Mouse (Mus musculus) macrophage (primary cell): ENCODE data around the gene Dennd5a. TPM values are rescaled to one million over a fixed set of nuclear protein-coding genes. Genes with fewer than 3 reads are reported as not detected.

Experiments
- H3K27ac ChIP-seq: fragments of 350-480 bp; formaldehyde crosslinking; 2 replicates; pipeline ENCODE4 v1.9.0; 2021
- H3K36me3 ChIP-seq: fragments of 350-480 bp; formaldehyde crosslinking; 2 replicates; pipeline ENCODE4 v1.9.0; 2021; ENCODE audit errors: inconsistent target
- H3K4me3 ChIP-seq: fragments of 350-480 bp; formaldehyde crosslinking; 2 replicates; pipeline ENCODE4 v1.9.0; 2021; ENCODE audit errors: inconsistent target
- H3K79me2 ChIP-seq: fragments of 350-480 bp; formaldehyde crosslinking; 2 replicates; pipeline ENCODE4 v1.9.0; 2021; ENCODE audit errors: inconsistent target
- WGBS: methylation state at CpG from one replicate; pipeline ENCODE4 v1.1.7; 2026; ENCODE audit warnings: inconsistent platforms; ENCODE audit not compliant: missing documents; 5-methylcytosine and 5-hydroxymethylcytosine counted together
- polyA plus RNA-seq: library from polyadenylated mRNA; stranded (reverse); fragments of 250-400 nt; gene quantifications from 3 replicates; pipeline ENCODE4 v1.2.4, GENCODE M21; 2018; ENCODE audit warnings: inconsistent platforms

The Dennd5a gene
- polyA plus RNA-seq, 1 experiment from 2014 or later: 79.4 TPM

DNA sequence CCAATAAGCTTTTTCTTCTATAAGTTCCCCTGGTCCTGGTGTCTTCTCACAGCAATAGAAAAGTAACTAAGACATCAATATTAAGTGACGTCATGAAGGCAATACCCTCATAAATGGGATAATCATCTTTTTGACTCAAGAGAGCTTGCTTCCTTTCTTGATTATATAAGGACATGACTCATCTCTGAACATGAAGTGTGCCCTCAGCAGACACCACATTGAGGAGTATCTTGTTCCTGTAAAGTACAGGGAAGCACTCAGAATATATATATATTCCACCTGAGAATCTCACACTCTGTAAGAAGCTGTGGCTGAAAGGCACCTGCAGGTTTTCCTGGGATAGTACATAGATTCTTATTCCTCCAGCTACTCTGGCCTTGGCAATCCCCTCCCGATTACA lies 77.7 kb downstream of the Dennd5a start:
- 80% methylated on average over 2 of the region's 2 CpGs for WGBS
- Histone ChIP-seq H3K4me3 (no peak overlapping the region), H3K27ac (no peak overlapping the region)

GRCm38 (mm10) chr7:109881561-109882099 lies 78.6 kb downstream of the Dennd5a start:
- WGBS: 20% methylated on average over 2 of the region's 2 CpGs
- no peaks in the 10 kb centered on the region for H3K79me2 ChIP-seq
- H3K4me3 ChIP-seq: no peak overlapping the region
- no peaks in the 10 kb centered on the region for H3K36me3 ChIP-seq
- H3K27ac ChIP-seq: no peak overlapping the region

More for the DNA sequence above, 77.7 kb downstream of the Dennd5a start:
- Histone ChIP-seq H3K79me2 (no peaks in the 10 kb centered on the region), H3K36me3 (no peaks in the 10 kb centered on the region)

GRCm38 (mm10) chr7:109879158-109879557 lies 81.1 kb downstream of the Dennd5a start:
- H3K36me3 ChIP-seq: no peaks in the 10 kb centered on the region
- H3K4me3 ChIP-seq: no peak overlapping the region
- H3K79me2 ChIP-seq: no peaks in the 10 kb centered on the region
- no peak overlapping the region for H3K27ac ChIP-seq
- 53% methylated on average over 12 of the region's 12 CpGs for WGBS

DNA sequence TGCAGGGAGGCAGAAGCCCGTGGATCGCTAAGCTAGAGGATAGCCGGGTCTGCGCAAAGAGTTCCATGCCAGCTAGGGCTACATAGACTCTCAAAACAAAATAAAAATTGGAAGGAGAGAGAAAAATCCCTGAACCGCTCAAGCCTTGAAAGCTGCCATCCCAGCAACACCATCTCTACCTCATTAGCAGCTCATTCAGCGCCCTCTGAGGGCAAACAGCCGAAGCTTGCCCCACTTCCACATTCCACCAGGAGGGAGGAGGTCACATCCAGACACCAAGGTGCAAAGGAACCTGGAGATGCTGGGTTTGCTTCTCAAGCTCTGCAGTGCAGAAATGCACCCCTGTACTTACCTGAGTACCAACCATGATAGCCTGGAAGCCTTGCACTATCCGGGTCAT lies 84.2 kb downstream of the Dennd5a start:
- Histone ChIP-seq H3K27ac (no peak overlapping the region), H3K36me3 (no peaks in the 10 kb centered on the region), H3K4me3 (no peak overlapping the region), H3K79me2 (no peaks in the 10 kb centered on the region)
- 82% methylated on average over 8 of the region's 8 CpGs for WGBS

DNA sequence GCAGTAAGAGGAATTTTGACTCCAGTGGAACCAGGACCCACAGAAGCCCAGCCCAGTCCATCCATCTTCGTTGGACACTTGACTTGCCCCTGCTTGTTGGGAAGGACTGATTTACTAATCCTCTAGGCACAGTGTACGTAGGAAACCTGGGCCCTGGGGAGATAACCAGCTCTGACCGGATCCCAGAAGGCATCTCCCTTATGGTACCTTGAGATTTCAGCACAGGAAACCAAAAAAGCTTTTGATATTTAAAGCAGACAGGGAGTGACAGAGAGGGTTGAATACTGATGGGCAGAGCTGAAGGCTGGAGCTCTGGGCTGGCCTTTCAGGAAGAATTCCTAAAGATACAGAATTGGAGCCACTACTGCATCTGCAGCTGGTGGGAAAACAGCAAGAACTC lies 84.7 kb downstream of the Dennd5a start:
- Histone ChIP-seq H3K79me2 (no peaks in the 10 kb centered on the region), H3K36me3 (no peaks in the 10 kb centered on the region), H3K27ac (no peak overlapping the region), H3K4me3 (no peak overlapping the region)
- WGBS: 93% methylated on average over 3 of the region's 3 CpGs

- Histone ChIP-seq H3K4me3 (no peak overlapping the region), H3K79me2 (no peaks in the 10 kb centered on the region), H3K27ac (no peak overlapping the region), H3K36me3 (no peaks in the 10 kb centered on the region)
Measured at GRCm38 (mm10) chr7:109875033-109875432, 85.2 kb downstream of the Dennd5a start.

GRCm38 (mm10) chr7:109873170-109873569 lies 87.1 kb downstream of the Dennd5a start:
- no peaks in the 10 kb centered on the region for H3K36me3 ChIP-seq
- no peaks in the 10 kb centered on the region for H3K79me2 ChIP-seq
- H3K4me3 ChIP-seq: no peak overlapping the region
- no peak overlapping the region for H3K27ac ChIP-seq
- WGBS: 84% methylated on average over 5 of the region's 5 CpGs

DNA sequence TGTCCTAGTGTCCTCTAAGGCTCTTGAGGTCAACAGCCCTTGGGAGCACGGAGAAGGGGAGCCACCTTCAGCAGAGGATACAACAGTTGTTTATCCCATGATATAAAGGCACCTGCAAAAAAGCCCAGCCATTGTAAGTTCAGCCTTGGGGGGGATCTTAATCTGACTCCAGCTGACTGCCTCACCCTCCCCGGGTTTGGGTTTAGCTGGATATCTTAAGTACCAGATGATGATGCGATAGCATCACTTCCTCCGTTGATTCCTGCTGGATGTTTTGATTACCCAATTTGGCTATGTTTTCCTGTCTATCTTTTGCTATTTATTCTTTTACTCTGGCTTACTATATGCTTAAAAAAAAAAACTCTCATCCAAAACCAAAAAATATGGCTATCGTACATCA lies 89.0 kb downstream of the Dennd5a start:
- no peak overlapping the region for H3K4me3 ChIP-seq
- H3K36me3 ChIP-seq: no peaks in the 10 kb centered on the region
- 90% methylated on average over 5 of the region's 5 CpGs for WGBS
- no peak overlapping the region for H3K27ac ChIP-seq
- no peaks in the 10 kb centered on the region for H3K79me2 ChIP-seq

GRCm38 (mm10) chr7:109868498-109868897 lies 91.8 kb downstream of the Dennd5a start:
- H3K79me2 ChIP-seq: no peaks in the 10 kb centered on the region
- H3K36me3 ChIP-seq: no peaks in the 10 kb centered on the region
- no peak overlapping the region for H3K4me3 ChIP-seq
- 51% methylated on average over 3 of the region's 3 CpGs for WGBS
- H3K27ac ChIP-seq: no peak overlapping the region

DNA sequence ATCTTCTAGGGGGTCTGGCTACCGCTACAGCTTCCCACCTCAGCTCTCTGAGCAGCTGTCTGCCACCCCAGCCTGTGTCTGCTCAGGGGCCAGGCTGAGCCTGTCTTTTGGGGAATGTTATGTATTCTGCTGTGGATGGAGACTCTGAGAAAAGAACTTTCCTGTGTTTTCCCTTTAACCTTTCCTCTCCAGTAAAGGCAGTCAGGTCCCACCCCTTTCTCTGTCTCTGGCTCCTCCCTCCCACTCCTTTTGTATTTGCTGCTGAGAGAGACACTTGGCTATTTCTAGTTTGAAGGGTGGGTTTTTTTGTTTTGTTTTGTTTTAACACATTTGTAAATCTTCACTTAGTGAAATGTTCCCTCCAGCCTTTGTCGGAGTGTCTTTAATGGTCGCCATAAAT lies 93.6 kb downstream of the Dennd5a start:
- Histone ChIP-seq H3K4me3 (no peak overlapping the region), H3K36me3 (no peaks in the 10 kb centered on the region), H3K79me2 (no peaks in the 10 kb centered on the region), H3K27ac (no peak overlapping the region)
- WGBS: 98% methylated on average over 3 of the region's 3 CpGs

DNA sequence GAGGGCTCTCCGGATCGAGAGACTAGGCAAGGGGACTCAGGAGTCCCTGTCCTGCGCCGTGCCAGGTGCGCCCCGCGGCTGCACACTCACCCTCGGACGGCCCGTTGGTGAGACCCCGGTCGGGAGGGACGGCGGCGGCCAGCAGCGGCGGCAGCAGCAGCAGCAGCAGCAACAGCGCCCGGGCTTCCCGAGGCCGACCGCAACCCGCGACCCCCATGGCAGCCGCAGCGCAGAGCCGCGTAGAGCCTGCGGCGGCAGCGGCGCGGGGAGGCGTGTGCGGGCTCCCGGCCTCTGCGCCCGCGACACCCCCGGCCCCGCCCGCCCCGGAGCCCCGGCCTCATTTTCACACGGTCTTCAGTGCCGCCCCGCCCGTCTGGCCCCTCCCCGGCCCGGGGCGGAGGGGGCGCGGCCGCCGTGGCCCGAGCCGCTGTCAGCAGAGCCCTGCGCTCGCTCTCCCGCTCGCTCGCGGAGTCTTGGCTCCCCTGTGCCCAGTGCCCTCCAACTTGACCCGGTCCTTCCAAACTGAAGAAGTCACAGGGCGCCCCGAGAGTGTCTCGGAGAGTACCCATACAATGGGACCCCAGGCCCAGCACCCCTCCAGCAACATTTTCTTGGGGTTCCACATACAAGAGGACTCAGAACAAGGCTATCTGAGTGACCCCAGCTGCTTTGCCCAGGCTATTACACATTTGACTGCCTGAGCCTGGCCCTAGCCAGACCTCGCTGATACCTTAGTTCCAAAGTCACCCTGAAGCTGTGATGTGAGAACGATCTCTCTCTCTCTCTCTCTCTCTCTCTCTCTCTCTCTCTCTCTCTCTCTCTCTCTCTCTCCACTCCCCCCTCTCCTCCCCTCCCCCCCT lies 94.7 kb downstream of the Dennd5a start, which contains the start of gene Scube2:
Gene Scube2 (minus strand): TSS at position 310 of the 860 bp plus-strand sequence.
- Histone ChIP-seq H3K79me2 (no peaks in the 10 kb centered on the region), H3K36me3 (no peaks in the 10 kb centered on the region), H3K27ac (no peak within 1 kb of the TSS), H3K4me3 (no peak within 1 kb of the TSS)
- WGBS: 4% methylated on average over 59 of the region's 69 CpGs

DNA sequence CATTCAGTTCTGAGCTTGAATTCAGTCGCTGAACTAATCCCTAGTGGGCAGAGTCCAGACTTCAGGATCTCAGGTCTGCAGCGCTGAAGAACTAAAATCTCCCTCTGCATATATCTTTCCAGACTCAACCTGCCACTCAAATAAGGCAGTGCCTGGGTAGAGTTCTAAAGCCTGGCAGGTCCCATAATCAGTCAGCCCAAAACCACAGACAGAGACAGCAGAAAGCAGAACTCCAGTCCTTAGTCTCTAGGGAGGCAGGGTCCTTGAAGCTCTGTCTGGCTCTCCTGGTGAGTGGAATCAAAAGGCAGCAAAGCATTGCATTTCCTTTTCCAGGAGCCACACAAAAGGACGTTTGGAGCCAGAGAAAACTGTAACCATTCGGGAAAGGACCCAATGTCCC lies 96.7 kb downstream of the Dennd5a start:
- Histone ChIP-seq H3K4me3 (no peak overlapping the region), H3K79me2 (no peaks in the 10 kb centered on the region), H3K36me3 (no peaks in the 10 kb centered on the region), H3K27ac (no peak overlapping the region)
- 26% methylated on average over 4 of the region's 4 CpGs for WGBS

DNA sequence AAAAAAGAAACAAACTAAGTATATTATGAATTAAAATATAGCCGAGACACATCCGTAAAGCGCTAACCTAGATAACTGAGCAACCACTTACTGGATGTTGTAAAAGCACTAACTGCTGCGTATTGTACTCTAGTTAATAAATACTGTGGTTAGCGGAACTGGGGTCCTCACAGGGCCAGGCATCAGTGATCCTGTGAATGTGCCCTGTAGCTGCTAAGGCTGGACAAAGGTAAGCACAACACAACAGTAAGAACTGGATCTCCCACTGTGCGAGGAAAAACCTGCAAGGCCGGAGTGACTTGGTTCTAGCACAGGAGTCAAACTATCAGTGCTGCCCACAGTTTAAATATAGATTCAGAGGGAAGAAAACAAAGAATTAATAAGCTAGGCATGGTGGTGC lies 100.1 kb downstream of the Dennd5a start:
- WGBS: 92% methylated on average over 7 of the region's 7 CpGs
- Histone ChIP-seq H3K27ac (no peak overlapping the region), H3K79me2 (no peaks in the 10 kb centered on the region), H3K4me3 (no peak overlapping the region), H3K36me3 (no peaks in the 10 kb centered on the region)

GRCm38 (mm10) chr7:109859354-109859753 lies 100.9 kb downstream of the Dennd5a start:
- no peaks in the 10 kb centered on the region for H3K79me2 ChIP-seq
- no peak overlapping the region for H3K27ac ChIP-seq
- WGBS: 61% methylated on average over 6 of the region's 6 CpGs
- no peaks in the 10 kb centered on the region for H3K36me3 ChIP-seq
- H3K4me3 ChIP-seq: no peak overlapping the region

DNA sequence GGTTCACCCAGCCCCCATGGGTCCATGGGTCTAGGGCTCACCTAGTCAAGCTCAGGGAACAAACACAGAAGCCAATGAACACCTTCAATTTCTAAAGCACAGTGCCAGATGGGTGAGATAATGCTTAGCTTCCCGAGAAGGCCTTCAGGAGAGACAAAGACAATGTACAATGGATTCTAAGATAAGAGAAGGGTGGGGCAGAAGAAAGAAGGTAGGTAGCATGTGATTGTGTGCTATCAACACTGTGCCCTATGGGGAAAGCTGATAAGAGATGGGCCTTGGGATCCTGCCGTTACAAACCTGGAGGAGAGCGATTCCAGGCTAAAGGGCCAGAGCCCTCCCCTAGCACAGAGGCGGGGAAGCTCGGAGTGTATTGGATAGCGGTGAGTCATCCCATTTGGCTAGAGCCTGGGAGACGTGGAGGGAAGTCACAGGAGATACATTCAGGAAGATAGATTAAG lies 107.5 kb downstream of the Dennd5a start:
- H3K36me3 ChIP-seq: no peaks in the 10 kb centered on the region
- 87% methylated on average over 7 of the region's 7 CpGs for WGBS
- no peak overlapping the region for H3K27ac ChIP-seq
- no peak overlapping the region for H3K4me3 ChIP-seq
- H3K79me2 ChIP-seq: no peaks in the 10 kb centered on the region
